Mouse (Mus musculus): ENCODE results near the gene Cops3. TPM values are rescaled to one million over a fixed set of nuclear protein-coding genes. Genes with fewer than 3 reads are reported as not detected.
A peak's percentile ranks its signal among the peaks of the same experiment; 100 is the strongest.

Gene Cops3
- polyA plus RNA-seq, 1 experiment from 2014 or later, result 258 TPM

GRCm38 (mm10) chr11:59783591-59783990 is 56.0 kb downstream of the Cops3 start:
- no peaks in the 10 kb centered on the region for H3K9me3 ChIP-seq
- H3K27ac ChIP-seq, result no peak overlapping the region
- 94% methylated on average over 6 of the region's 6 CpGs for WGBS
- peaks cover 4% of the 10 kb centered on the region for H3K36me3 ChIP-seq (replicated peaks)
- no peak overlapping the region for H3K4me3 ChIP-seq
- H3K27me3 ChIP-seq (ENCODE audit: poor library complexity, severe bottlenecking), result peaks cover 23% of the 10 kb centered on the region
- peaks cover 25% of the 10 kb centered on the region for H3K4me1 ChIP-seq
- no peak for DNase-seq (ENCODE audit: extremely low spot score, low spot score)

DNA sequence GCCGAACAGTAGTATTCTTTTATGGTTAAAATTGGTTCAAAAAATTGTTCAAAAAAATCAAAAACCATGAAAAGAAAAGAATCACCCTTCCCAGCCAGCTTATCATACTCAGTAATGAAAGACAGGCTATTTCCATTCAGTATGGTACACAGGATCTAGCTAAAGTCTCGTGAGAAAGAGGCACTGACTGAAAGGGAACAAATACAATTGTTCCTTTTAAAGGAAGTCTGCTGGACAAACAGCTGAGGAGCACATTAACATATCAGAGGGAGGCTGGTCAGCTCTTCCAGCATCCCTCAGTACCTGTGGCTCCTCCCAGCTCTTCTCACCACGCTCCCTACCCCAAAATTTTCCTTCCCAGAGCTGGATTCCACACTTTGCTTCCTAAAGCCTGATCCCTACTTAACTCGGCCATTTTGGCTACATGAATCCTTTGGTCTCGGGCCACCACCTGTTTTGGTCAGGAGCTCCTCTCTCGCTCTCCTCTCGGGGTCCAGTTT is 57.5 kb downstream of the Cops3 start:
- Histone ChIP-seq H3K9me3 (no peaks in the 10 kb centered on the region), H3K4me1 (peaks cover 19% of the 10 kb centered on the region), H3K36me3 (replicated peaks) (peaks cover 17% of the 10 kb centered on the region), H3K4me3 (no peak overlapping the region), H3K27me3 (ENCODE audit: poor library complexity, severe bottlenecking) (peaks cover 12% of the 10 kb centered on the region), H3K27ac (no peak overlapping the region)
- DNase-seq (ENCODE audit: extremely low spot score, low spot score), result no peak
- 70% methylated on average over 7 of the region's 7 CpGs for WGBS

DNA sequence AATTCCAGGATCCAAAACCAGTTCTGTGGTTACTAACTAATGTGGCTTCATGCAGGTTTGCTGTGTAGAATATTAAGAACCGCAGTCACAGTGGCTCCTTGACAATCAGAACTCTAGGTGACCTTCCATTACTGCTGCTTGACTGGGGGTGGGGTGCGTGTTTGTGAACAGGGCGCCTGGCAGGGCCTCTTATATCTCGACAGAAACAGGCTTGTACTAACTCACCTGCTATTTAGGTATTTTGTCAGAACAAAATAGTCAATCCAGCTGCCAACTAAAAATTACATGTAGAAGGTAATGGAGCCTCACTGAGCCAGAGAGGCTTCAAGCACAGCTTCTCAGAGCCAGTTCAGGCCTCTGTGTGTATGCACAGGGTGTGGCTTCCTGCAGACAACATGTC is 59.4 kb downstream of the Cops3 start:
- Histone ChIP-seq H3K27ac (no peak overlapping the region), H3K36me3 (replicated peaks) (peaks cover 36% of the 10 kb centered on the region), H3K27me3 (ENCODE audit: poor library complexity, severe bottlenecking) (no peaks in the 10 kb centered on the region), H3K9me3 (no peaks in the 10 kb centered on the region), H3K4me1 (peaks cover 13% of the 10 kb centered on the region), H3K4me3 (no peak overlapping the region)
- DNase-seq (ENCODE audit: extremely low spot score, low spot score), result no peak
- 91% methylated on average over 4 of the region's 4 CpGs for WGBS

DNA sequence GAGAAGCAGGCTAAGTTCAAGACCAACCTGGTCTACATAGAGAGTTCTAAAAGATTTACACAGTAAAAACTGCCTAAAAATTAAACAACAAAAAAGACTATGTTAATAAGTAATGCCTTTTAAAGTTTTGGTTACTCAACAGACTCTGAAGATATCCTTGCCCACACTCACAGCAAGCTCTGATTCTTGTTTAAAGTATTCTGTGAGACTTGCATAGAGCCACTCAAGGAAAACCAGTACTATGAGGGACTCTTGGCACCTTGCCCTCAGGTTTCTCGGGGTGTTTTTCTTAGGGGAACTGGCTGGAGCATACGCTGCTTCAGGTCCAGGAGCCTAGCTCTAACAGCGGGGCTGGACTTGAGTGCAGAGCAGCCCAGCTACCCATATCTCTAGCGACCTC is 60.2 kb downstream of the Cops3 start:
- WGBS, result 86% methylated on average over 4 of the region's 4 CpGs
- no peaks in the 10 kb centered on the region for H3K27me3 ChIP-seq (ENCODE audit: poor library complexity, severe bottlenecking)
- DNase-seq (ENCODE audit: extremely low spot score, low spot score), result no peak
- H3K36me3 ChIP-seq (replicated peaks), result peaks cover 43% of the 10 kb centered on the region
- H3K27ac ChIP-seq, result no peak overlapping the region
- H3K4me1 ChIP-seq, result peaks cover 10% of the 10 kb centered on the region
- H3K9me3 ChIP-seq, result no peaks in the 10 kb centered on the region
- no peak overlapping the region for H3K4me3 ChIP-seq

GRCm38 (mm10) chr11:59778874-59779223 is 60.8 kb downstream of the Cops3 start:
- Histone ChIP-seq H3K4me3 (no peak overlapping the region), H3K4me1 (peaks cover 7% of the 10 kb centered on the region), H3K27me3 (ENCODE audit: poor library complexity, severe bottlenecking) (no peaks in the 10 kb centered on the region), H3K36me3 (replicated peaks) (peaks cover 49% of the 10 kb centered on the region), H3K9me3 (no peaks in the 10 kb centered on the region), H3K27ac (no peak overlapping the region)
- DNase-seq (ENCODE audit: extremely low spot score, low spot score), result no peak
- WGBS, result 73% methylated on average over 1 of the region's 1 CpGs

DNA sequence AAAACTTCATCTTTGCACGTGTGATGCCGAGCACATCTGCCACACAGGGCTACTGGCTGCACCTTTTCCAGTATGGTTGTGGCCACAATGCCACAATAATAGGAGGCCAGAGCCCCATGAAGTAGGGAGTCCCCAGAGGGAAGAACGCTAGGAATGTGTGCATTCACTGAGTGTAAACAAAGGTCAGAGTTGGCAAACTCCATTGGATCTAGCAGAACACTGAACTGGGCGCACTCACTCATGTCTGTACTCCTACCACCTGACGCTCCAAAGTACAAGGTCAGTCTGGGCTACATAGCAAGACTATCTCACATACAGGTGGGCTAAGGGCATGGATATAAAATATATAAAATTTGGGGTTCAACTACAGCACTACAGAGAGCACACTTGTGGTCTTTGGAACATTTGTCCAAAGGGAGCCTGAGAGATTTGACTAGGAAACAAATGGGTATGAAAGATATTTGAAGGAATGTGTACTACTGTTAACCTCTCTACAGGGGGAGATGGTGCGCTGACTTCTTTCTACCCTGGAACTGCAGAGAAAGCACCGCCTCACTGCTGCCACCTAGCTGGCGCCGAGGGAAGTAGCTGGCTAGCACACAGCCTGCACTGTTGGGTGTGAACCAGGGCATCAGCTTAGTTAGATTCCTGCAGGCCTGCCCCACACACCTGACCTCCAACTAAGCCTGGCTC is 61.3 kb downstream of the Cops3 start:
- H3K4me3 ChIP-seq, result no peak overlapping the region
- peaks cover 54% of the 10 kb centered on the region for H3K36me3 ChIP-seq (replicated peaks)
- H3K27ac ChIP-seq, result no peak overlapping the region
- H3K9me3 ChIP-seq, result no peaks in the 10 kb centered on the region
- WGBS, result 51% methylated on average over 9 of the region's 9 CpGs
- H3K4me1 ChIP-seq, result peaks cover 7% of the 10 kb centered on the region
- DNase-seq (ENCODE audit: extremely low spot score, low spot score), result peak; percentile 71
- H3K27me3 ChIP-seq (ENCODE audit: poor library complexity, severe bottlenecking), result no peaks in the 10 kb centered on the region

DNA sequence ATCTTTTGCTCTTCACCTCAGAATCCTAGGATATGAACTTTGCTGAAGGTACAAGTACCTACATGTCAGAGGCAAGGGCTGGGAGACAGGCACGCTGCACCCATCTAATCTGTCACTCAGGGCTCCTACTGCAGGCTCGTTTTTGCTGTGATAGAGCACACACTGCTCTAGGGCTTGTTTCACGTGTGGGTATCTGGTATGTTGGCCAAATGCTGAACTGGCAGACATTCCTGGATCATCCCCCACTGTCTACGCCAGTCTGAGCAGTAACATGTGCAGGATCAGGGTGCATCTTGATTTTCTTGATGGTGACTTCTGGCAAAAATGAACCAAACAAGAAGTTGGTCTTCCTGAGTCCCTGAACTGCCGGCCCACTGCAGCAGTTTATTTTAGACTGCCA is 62.4 kb downstream of the Cops3 start:
- WGBS, result 87% methylated on average over 5 of the region's 5 CpGs
- no peak overlapping the region for H3K27ac ChIP-seq
- no peak overlapping the region for H3K4me3 ChIP-seq
- H3K27me3 ChIP-seq (ENCODE audit: poor library complexity, severe bottlenecking), result no peaks in the 10 kb centered on the region
- H3K36me3 ChIP-seq (replicated peaks), result peaks cover 65% of the 10 kb centered on the region
- no peak for DNase-seq (ENCODE audit: extremely low spot score, low spot score)
- H3K4me1 ChIP-seq, result peaks cover 6% of the 10 kb centered on the region
- H3K9me3 ChIP-seq, result no peaks in the 10 kb centered on the region

DNA sequence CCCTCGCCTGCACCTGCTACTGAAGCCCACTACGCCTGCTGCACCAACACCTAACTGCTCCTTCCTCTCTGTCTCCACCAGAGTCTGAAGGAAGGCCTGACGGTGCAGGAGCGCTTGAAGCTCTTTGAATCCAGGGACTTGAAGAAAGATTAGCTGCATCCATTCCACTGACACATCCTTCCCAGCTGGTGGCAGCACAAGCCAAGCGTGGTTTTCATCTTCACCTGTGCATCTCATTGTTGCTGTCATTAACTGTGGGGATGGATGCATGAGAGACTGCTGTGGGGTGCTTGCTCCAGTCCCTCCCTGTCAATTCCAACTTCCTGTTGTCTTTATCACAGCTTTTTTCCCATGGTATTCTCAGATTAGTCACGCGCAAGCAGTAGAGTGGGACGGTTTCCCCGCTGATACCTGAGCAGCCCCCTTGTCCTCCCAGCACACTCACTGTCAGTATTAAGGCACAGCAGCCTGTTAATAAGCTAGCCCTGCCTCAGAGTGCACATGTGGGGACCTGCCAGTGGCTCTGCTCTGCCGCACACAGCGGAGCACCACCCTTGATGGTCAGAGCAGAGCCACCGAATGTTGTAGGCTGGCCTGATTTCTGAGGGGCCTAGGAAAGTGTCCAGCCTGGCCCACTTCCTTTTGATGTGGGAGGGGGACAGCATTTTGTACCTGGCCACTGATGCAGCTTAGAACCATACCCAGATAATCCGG is 64.0 kb downstream of the Cops3 start:
- Histone ChIP-seq H3K36me3 (replicated peaks) (peaks cover 81% of the 10 kb centered on the region), H3K9me3 (no peaks in the 10 kb centered on the region), H3K4me1 (no peaks in the 10 kb centered on the region), H3K27me3 (ENCODE audit: poor library complexity, severe bottlenecking) (no peaks in the 10 kb centered on the region), H3K4me3 (no peak overlapping the region), H3K27ac (no peak overlapping the region)
- WGBS, result 87% methylated on average over 13 of the region's 13 CpGs
- DNase-seq (ENCODE audit: extremely low spot score, low spot score), result no peak

- Histone ChIP-seq H3K27ac (no peak overlapping the region), H3K4me1 (no peaks in the 10 kb centered on the region), H3K9me3 (no peaks in the 10 kb centered on the region), H3K27me3 (ENCODE audit: poor library complexity, severe bottlenecking) (no peaks in the 10 kb centered on the region), H3K36me3 (replicated peaks) (peaks cover 92% of the 10 kb centered on the region), H3K4me3 (no peak overlapping the region)
- WGBS, result 94% methylated on average over 4 of the region's 4 CpGs
- no peak for DNase-seq (ENCODE audit: extremely low spot score, low spot score)
Observed at GRCm38 (mm10) chr11:59774522-59774921, 65.1 kb downstream of the Cops3 start.

- H3K9me3 ChIP-seq, result no peaks in the 10 kb centered on the region
- 87% methylated on average over 4 of the region's 4 CpGs for WGBS
- no peaks in the 10 kb centered on the region for H3K4me1 ChIP-seq
- no peak overlapping the region for H3K4me3 ChIP-seq
- H3K27ac ChIP-seq, result no peak overlapping the region
- peaks cover 98% of the 10 kb centered on the region for H3K36me3 ChIP-seq (replicated peaks)
- no peak for DNase-seq (ENCODE audit: extremely low spot score, low spot score)
- H3K27me3 ChIP-seq (ENCODE audit: poor library complexity, severe bottlenecking), result no peaks in the 10 kb centered on the region
Observed at GRCm38 (mm10) chr11:59772902-59773301, 66.7 kb downstream of the Cops3 start.

DNA sequence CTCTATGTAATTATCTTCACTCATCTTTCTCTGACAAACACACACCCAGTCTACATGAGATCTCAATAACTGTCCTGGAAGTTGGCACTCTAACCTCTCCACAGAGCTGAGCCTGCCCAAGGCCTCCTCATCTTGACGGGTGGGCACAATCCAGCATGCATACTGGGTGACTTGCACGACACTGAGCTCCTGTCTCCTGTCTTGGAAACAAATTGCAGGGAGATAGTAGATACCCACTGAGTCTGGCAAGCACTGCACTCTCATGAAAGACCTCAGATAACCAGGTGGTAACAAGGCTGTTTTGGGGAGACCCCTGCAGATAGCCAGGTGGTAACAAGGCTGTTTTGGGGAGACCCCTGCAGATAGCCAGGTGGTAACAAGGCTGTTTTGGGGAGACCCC is 67.3 kb downstream of the Cops3 start:
- peaks cover 99% of the 10 kb centered on the region for H3K36me3 ChIP-seq (replicated peaks)
- DNase-seq (ENCODE audit: extremely low spot score, low spot score), result no peak
- H3K4me1 ChIP-seq, result no peaks in the 10 kb centered on the region
- H3K4me3 ChIP-seq, result no peak overlapping the region
- no peak overlapping the region for H3K27ac ChIP-seq
- no peaks in the 10 kb centered on the region for H3K9me3 ChIP-seq
- 91% methylated on average over 2 of the region's 2 CpGs for WGBS
- H3K27me3 ChIP-seq (ENCODE audit: poor library complexity, severe bottlenecking), result no peaks in the 10 kb centered on the region

GRCm38 (mm10) chr11:59770753-59771152 is 68.9 kb downstream of the Cops3 start:
- Histone ChIP-seq H3K4me1 (no peaks in the 10 kb centered on the region), H3K36me3 (replicated peaks) (peaks cover 99% of the 10 kb centered on the region), H3K9me3 (no peaks in the 10 kb centered on the region), H3K27me3 (ENCODE audit: poor library complexity, severe bottlenecking) (no peaks in the 10 kb centered on the region), H3K4me3 (no peak overlapping the region), H3K27ac (no peak overlapping the region)
- WGBS, result 89% methylated on average over 7 of the region's 7 CpGs
- DNase-seq (ENCODE audit: extremely low spot score, low spot score), result no peak

DNA sequence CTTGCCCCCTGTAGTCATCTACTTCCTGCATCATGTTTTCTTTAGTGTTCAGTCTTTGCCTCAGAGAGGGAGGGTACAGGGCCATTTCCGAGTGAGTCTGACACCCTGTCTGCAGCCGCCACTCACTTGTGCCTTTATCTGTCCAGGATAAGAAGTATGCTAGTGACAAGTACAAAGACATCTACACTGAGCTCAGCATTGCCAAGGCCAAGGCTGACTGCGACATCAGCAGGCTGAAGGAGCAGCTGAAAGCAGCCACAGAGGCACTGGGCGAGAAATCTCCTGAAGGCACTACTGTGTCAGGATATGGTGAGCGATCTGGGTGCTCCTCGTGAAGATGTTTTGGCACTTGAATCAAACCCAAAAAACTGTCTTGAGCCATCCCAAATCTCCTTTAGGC is 69.9 kb downstream of the Cops3 start:
- Histone ChIP-seq H3K4me1 (no peaks in the 10 kb centered on the region), H3K36me3 (replicated peaks) (peaks cover 99% of the 10 kb centered on the region), H3K27ac (no peak overlapping the region), H3K9me3 (no peaks in the 10 kb centered on the region), H3K27me3 (ENCODE audit: poor library complexity, severe bottlenecking) (no peaks in the 10 kb centered on the region), H3K4me3 (no peak overlapping the region)
- 89% methylated on average over 6 of the region's 6 CpGs for WGBS
- no peak for DNase-seq (ENCODE audit: extremely low spot score, low spot score)
